Mouse (Mus musculus): ENCODE data around the gene Lpar1.

The Lpar1 gene

GRCm38 (mm10) chr4:58511554-58511953 lies 42.1 kb downstream of the Lpar1 start:
- no peak for ATAC-seq (ENCODE audit: insufficient number of reproducible peaks, low FRiP score, low TSS enrichment)

- 0 out of 2 replicates have a peak, but pooled peaks have one; percentile 20 for ATAC-seq (ENCODE audit: insufficient number of reproducible peaks, low FRiP score, low TSS enrichment)
These were observed 44.9 kb downstream of the Lpar1 start for GRCm38 (mm10) chr4:58508833-58509232.

- no peak for ATAC-seq (ENCODE audit: insufficient number of reproducible peaks, low FRiP score, low TSS enrichment)
These were observed 46.2 kb downstream of the Lpar1 start for GRCm38 (mm10) chr4:58507536-58507935.

- ATAC-seq (ENCODE audit: insufficient number of reproducible peaks, low FRiP score, low TSS enrichment) = no peak
These were observed 46.9 kb downstream of the Lpar1 start for GRCm38 (mm10) chr4:58506539-58507527.

GRCm38 (mm10) chr4:58504250-58504649 lies 49.4 kb downstream of the Lpar1 start:
- ATAC-seq (ENCODE audit: insufficient number of reproducible peaks, low FRiP score, low TSS enrichment) = no peak

- no peak for ATAC-seq (ENCODE audit: insufficient number of reproducible peaks, low FRiP score, low TSS enrichment)
These were observed 52.5 kb downstream of the Lpar1 start for GRCm38 (mm10) chr4:58501012-58501777.

- ATAC-seq (ENCODE audit: insufficient number of reproducible peaks, low FRiP score, low TSS enrichment) = no peak
These were observed 53.9 kb downstream of the Lpar1 start for GRCm38 (mm10) chr4:58499831-58500230.

- ATAC-seq (ENCODE audit: insufficient number of reproducible peaks, low FRiP score, low TSS enrichment) = no peak
These were observed 54.5 kb downstream of the Lpar1 start for GRCm38 (mm10) chr4:58499241-58499640.

GRCm38 (mm10) chr4:58498734-58499133 lies 55.0 kb downstream of the Lpar1 start:
- ATAC-seq (ENCODE audit: insufficient number of reproducible peaks, low FRiP score, low TSS enrichment) = no peak

GRCm38 (mm10) chr4:58497284-58497683 lies 56.4 kb downstream of the Lpar1 start:
- no peak for ATAC-seq (ENCODE audit: insufficient number of reproducible peaks, low FRiP score, low TSS enrichment)

- ATAC-seq (ENCODE audit: insufficient number of reproducible peaks, low FRiP score, low TSS enrichment) = no peak
These were observed 57.0 kb downstream of the Lpar1 start for GRCm38 (mm10) chr4:58496743-58497142.

- no peak for ATAC-seq (ENCODE audit: insufficient number of reproducible peaks, low FRiP score, low TSS enrichment)
These were observed 62.0 kb downstream of the Lpar1 start for GRCm38 (mm10) chr4:58491742-58492141.

GRCm38 (mm10) chr4:58490374-58490773 lies 63.3 kb downstream of the Lpar1 start:
- no peak for ATAC-seq (ENCODE audit: insufficient number of reproducible peaks, low FRiP score, low TSS enrichment)

- ATAC-seq (ENCODE audit: insufficient number of reproducible peaks, low FRiP score, low TSS enrichment) = no peak
These were observed 75.1 kb downstream of the Lpar1 start for GRCm38 (mm10) chr4:58478564-58478963.

- no peak for ATAC-seq (ENCODE audit: insufficient number of reproducible peaks, low FRiP score, low TSS enrichment)
These were observed 76.0 kb downstream of the Lpar1 start for GRCm38 (mm10) chr4:58477691-58478090.

GRCm38 (mm10) chr4:58471203-58471910 lies 82.3 kb downstream of the Lpar1 start:
- ATAC-seq (ENCODE audit: insufficient number of reproducible peaks, low FRiP score, low TSS enrichment) = no peak

GRCm38 (mm10) chr4:58469651-58470592 lies 83.8 kb downstream of the Lpar1 start:
- ATAC-seq (ENCODE audit: insufficient number of reproducible peaks, low FRiP score, low TSS enrichment) = no peak

GRCm38 (mm10) chr4:58469035-58469434 lies 84.7 kb downstream of the Lpar1 start:
- no peak for ATAC-seq (ENCODE audit: insufficient number of reproducible peaks, low FRiP score, low TSS enrichment)

- ATAC-seq (ENCODE audit: insufficient number of reproducible peaks, low FRiP score, low TSS enrichment) = no peak
These were observed 88.1 kb downstream of the Lpar1 start for GRCm38 (mm10) chr4:58465586-58465985.
